Mouse (Mus musculus): ENCODE measurements at regions not wholly inside any gene's neighbourhood (a gene's known extent, or its start where the extent isn't known, plus 50 kb on each side); places are given as distances from the start of the nearest gene placed in this dataset.

GRCm38 (mm10) chr12:97957201-97957600, 302.1 kb downstream of the Galc start:
- TF ChIP-seq GATA1 (IDR thresholded peaks at IDR 0.05; ENCODE audit: borderline replicate concordance, low read length) (no peak), FLI1 (IDR thresholded peaks at IDR 0.05; ENCODE audit: low read length) (no peak)
